Mouse (Mus musculus): ENCODE results near the gene Amy2a5. TPM values are rescaled to one million over a fixed set of nuclear protein-coding genes. Genes with fewer than 3 reads are reported as not detected.

The Amy2a5 gene
- total RNA-seq (2023) = not detected

DNA sequence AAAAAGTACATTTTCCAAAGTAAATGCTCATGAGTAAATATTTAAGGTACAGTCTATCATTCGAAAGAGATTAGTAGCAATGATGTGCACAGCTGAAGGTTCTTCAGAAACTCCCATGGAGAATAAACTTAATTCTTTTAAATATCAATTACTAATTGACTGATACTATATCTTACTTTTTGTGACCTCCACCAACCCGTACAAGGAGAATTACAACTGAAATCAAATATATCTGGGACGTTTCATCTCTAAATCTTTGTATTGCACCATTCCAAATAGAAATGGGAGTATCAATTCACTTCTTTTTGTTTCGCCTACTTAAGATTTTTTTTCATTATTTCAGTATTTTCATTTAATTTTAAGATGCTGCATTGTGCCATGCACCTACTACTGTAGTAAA is at the start of gene Amy2a5:
Gene Amy2a5, minus strand, starts transcription at position 101 of the 400 bp plus-strand sequence.

DNA sequence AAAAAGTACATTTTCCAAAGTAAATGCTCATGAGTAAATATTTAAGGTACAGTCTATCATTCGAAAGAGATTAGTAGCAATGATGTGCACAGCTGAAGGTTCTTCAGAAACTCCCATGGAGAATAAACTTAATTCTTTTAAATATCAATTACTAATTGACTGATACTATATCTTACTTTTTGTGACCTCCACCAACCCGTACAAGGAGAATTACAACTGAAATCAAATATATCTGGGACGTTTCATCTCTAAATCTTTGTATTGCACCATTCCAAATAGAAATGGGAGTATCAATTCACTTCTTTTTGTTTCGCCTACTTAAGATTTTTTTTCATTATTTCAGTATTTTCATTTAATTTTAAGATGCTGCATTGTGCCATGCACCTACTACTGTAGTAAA is 32.7 kb upstream of the Amy2a5 start, which contains the start of gene Amy2a4:
Gene Amy2a4, minus strand, starts transcription at position 101 of the 400 bp plus-strand sequence.

Other genes with a start within 250 kb of the Amy2a5 start
- not detected for gene Amy2a4, start 32.6 kb upstream of the Amy2a5 start, total RNA-seq (2023)
- gene Amy2a3, start 65.2 kb upstream of the Amy2a5 start, total RNA-seq (2023) = not detected
- gene Amy2a2, start 97.8 kb upstream of the Amy2a5 start, total RNA-seq (2023) = not detected

All from B cell, adult 67 days (primary cell).